Mouse (Mus musculus) retina, postnatal 7 days (tissue): ENCODE data around the gene Zfpm1.

ENCODE experiments used
- DNase-seq: peaks from one replicate; pipeline ENCODE4 v3.0.0-alpha.2; 2012; ENCODE audit warnings: low read depth, low spot score

Gene Zfpm1

GRCm38 (mm10) chr8:122345181-122346095 is 63.5 kb downstream of the Zfpm1 start:
- no peak for DNase-seq

DNA sequence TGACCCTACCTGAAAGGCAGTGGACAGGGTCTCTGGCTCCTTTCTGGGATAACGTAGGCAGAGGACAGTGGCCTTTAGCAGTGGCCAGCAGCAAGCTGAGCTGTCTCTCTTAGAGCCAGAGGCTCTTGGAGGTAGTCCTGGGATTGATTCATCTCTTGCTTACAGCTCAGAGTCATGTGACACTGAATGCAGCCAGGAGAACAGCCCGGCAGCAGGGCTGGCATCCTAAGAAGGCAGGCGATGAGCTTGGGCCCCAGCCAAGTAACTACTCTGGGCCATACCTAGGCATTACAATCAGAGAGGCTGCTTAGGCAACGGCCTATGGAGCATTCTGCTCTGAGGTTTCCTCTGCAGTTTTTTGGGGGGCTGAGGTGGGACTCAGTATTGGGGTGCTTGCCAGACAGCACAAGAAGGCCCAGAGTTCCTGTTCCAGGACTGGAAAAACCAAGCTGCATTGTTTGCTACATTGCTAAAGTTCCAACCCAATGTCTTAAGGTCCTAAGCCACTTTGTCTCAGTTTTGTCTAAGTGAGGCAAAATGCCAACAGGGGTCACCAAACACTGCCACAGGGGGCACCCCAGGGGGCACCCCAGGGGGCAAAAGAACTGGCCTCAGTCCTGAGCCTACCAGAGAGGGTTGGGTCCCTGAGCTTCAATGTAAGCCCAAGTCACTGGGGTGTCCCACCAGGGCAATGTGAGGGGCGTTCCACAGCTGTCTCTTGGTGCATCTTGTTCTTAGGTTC is 66.0 kb downstream of the Zfpm1 start:
- DNase-seq: no peak

GRCm38 (mm10) chr8:122349357-122350297 is 67.7 kb downstream of the Zfpm1 start:
- DNase-seq: no peak

- no peak for DNase-seq
Measured at GRCm38 (mm10) chr8:122350309-122351089, 68.6 kb downstream of the Zfpm1 start.

- no peak for DNase-seq
Measured at GRCm38 (mm10) chr8:122354157-122354556, 72.2 kb downstream of the Zfpm1 start.

DNA sequence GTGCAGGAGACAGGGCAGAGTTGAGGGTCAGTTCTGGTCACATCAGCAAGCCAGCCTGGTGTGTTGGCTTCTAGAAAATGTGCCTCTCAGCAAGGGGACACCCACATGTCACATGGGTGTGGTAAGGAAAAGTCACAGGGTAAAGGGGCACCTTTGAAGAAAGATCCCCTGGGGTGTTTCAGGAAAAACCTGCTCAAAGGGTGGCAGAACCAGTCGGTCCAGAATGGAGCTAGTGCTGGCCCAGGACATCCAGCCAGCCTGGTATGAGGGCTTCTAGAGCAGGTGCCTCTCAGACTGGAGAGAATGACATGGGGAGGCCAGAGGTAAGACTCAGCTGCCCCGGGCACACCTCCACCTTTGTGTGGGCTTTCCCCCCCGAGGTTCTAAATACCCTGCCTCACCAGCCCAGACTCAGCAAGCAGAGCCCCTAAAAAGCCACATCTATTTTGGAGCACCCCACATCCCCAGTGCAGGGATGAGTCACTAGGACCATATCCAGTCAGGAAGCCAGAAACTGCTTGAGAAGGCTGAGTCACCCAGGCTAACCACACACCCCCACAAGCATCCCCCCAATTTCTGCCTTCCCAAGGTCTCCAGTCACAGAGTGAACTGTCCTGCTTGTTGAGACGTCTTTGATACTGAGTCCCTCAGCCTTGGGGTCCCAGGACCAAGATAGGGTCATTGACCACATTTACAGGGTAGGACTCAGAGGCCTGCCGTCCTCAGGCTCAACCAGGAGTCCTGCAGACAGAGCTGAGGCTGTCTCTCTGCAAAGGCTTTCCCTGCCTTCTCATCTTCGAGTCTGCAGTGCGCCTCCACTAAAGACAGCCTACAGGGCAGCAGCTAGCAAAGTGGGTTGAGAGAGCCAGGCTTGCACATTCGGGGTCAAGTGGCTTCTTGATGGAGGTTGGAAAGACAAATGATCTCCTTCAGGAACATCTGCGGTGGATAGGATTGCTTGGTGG is 74.0 kb downstream of the Zfpm1 start:
- no peak for DNase-seq

DNA sequence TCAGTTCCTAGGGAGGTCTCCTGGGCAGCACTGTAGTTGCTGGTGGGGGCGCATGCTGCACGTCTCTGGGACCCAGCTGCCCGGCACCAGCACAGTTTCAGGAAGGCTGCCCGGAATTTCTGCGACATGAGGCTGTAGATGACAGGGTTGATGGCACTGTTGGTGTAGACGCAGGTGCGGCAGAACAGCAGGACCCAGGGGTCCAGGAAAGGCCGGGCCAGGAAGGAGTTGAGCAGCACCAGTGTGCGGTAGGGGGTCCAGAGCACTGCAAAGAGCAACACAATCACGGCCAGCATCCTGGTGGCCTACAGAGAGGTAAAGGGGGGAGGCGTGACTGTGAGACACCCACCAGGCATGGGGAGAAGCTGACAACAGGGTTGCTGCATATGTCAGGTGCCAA is 75.3 kb downstream of the Zfpm1 start:
- DNase-seq: no peak

DNA sequence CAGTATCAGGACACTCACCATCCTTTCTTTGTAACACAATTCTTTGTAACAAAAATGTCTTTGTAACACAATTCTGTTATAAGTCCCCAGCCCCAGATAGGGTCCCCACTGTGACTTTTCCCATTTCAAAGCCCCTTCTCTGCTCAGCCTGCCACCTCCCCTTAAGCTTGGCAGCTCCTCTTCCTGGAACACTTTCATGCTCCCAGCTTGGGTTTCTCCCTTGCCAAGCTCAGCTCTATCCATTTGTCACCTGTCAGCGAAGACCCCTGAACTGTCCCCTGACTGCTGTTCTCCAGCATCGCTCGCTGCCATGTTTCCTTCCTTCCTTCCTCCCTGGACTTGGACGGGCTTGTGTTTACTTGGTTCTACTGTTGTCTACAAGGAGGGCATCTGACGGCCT is 75.7 kb downstream of the Zfpm1 start:
- no peak for DNase-seq

- DNase-seq: no peak
Measured at GRCm38 (mm10) chr8:122359111-122359775, 77.3 kb downstream of the Zfpm1 start.

DNA sequence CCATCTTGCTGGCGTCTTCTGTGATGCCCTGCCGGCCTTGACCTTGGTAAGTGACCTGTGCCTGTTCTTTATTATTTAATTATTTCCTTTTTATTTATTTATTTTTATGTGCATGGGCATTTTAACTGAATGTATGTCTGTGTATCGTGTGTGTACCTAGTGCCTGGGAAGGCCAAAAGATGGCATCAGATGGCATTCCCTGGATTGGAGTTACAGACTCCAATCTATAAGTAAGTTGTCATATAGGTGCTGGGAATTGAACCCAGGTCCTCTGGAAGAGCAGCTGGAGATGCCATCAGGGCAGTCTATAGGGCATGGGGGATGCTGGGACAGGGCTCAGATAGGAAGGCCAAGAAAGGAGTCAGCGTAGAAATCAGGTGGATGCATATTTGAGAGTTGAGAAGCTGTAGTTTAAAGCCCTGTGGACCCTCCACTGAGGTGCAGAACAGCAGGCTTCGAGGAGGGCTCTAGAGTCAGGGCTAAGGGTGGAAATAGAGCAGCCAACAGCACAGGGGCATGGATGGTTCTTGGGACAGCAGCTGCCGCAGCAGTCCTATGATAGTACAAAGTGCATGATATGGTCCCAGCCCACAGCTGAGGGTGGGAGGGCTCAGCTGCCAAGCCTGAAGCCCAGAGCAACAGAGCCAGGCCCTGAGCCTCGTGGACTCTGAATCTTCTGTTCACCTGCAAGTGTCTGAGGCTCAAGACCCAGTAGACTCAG is 78.9 kb downstream of the Zfpm1 start, which contains the start of gene Trhr2:
TSS of gene Trhr2 (minus strand) at position 51 of the 721 bp plus-strand sequence.
- no peak for DNase-seq

DNA sequence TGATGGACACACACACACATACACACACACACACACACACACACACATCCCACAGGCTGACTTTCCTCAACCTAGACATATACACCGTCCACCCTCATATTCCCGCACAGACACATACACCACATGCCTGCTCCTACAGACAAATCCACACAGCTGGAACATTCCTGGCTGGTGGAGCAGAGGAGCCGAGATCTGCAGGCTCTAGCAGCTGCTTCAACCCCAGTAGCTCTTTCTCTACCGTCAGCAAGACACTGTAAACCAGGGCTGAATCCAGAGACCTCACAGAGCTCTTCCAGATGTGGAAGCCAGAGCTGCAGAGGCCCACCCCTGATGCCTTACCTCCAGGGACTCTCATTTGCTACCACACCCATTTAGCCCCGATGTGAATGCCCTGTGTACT is 80.3 kb downstream of the Zfpm1 start:
- DNase-seq: no peak

DNA sequence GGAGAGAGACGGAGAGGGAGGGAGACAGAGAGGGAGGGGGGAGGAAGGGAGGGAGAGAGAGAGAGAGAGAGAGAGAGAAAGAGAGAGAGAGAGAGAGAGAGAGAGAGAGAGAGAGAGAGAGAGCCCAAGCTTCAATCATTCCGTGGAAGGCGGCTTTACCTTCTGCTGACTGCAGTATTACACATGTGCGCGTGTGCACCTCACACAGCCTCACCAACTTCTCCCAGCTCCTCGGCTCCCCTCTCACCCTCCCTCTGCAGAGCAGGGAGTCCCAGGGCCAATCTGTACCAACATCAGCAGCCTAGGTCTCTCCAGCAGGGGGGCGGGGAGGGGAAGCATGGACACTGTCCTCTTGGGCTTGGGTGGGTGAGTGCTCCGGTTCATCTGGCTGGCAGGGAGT is 81.0 kb downstream of the Zfpm1 start:
- no peak for DNase-seq

DNA sequence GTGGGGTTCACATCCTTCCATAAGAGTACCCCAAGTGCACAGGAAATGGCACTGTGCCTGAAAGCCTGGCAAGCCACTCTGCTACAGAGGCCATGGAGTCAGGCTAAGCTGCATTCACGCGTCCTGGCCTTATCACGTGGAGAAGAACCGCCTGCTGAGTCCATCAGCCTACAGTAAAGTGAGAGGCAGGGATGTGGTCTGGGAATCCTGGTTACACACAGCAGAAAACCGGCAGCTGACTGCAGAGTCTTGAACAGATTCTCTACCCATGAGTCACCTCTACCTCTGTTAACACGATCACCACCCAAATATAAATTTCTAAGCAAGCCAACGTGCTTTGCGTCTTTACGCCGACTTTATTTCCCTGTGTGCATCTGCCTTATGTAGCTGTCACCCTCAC is 86.6 kb downstream of the Zfpm1 start:
- DNase-seq: no peak

- DNase-seq: peak; percentile 49
Measured at GRCm38 (mm10) chr8:122369665-122370064, 87.7 kb downstream of the Zfpm1 start.

GRCm38 (mm10) chr8:122371706-122372105 is 89.8 kb downstream of the Zfpm1 start:
- DNase-seq: no peak

- no peak for DNase-seq
Measured at GRCm38 (mm10) chr8:122375320-122375719, 93.4 kb downstream of the Zfpm1 start.

DNA sequence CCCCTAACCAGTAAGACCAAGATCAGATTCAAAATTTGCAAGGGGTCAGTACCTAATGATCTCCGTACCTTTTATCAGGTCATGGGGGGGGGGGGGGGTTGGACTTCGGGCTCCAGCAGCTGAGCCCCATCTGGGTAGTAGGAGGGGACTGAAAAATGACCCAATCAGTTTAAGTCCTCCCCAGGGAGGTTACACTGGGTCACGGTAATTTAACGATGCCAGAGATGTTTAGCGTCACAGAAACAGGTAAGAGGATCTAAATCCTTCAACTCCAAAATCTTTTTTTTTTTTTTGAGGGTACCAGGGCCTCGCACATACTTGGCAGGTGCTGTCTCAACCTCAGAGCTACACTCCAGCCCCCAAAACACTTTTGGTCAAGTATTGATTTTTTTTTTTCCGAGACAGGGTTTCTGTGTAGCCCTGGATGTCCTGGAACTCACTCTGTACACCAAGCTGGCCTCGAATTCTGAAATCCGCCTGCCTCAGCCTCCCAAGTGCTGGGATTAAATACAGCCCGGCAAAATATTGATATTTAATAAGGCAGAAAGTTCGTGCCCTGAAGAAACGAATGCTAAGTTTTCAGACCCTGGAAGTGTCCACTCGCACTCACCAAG is 93.9 kb downstream of the Zfpm1 start:
- DNase-seq: no peak
